Mouse (Mus musculus): Measurements from ENCODE around the gene Rnf130.
A peak's percentile ranks its signal among the peaks of the same experiment; 100 is the strongest.

Gene Rnf130

DNA sequence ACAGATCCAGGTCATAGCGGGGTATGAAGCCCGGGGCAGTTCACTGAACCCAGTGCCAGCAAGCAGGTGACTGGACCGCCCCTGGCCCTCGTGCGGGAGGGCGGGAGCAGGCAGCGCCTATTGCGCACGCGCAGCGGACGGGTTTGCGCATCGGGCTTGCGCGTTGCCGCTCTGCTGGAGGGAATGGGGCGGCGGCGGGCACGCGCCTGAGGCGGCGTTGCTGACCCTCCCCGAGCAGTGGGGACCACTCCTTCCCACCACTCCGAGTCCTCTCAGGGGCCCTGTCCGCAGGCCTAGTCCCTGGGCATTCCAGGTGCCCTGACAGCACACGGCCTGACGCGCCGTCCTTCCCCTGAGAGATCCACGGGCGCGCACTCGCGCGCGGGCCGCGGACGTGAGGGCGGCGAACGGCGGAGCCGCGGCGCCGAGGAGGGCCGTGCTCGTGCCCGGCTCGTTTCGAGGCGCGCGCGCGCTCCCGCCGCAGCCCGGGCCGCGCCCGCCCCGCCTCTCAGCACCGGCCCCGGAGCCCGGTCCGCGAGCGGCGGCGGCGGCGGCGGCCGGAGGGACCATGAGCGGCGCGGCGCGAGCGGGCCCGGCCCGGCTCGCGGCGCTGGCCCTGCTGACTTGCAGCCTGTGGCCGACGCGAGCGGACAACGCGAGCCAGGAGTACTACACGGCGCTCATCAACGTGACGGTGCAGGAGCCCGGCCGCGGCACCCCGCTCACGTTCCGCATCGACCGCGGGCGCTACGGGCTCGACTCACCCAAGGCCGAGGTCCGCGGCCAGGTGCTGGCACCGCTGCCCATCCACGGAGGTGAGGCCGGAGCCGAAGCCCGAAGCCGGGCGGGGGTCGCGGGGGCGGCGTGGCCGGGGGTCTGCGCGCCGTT, at the start of gene Rnf130:
Gene Rnf130 (plus strand): TSS at position 514 of the 888 bp plus-strand sequence.
- DNase-seq: peak; percentile 97

GRCm38 (mm10) chr11:49977963-49978568, 47.1 kb upstream of the Rnf130 start:
- DNase-seq: no peak

GRCm38 (mm10) chr11:49978935-49979334, 46.2 kb upstream of the Rnf130 start:
- DNase-seq: no peak

DNA sequence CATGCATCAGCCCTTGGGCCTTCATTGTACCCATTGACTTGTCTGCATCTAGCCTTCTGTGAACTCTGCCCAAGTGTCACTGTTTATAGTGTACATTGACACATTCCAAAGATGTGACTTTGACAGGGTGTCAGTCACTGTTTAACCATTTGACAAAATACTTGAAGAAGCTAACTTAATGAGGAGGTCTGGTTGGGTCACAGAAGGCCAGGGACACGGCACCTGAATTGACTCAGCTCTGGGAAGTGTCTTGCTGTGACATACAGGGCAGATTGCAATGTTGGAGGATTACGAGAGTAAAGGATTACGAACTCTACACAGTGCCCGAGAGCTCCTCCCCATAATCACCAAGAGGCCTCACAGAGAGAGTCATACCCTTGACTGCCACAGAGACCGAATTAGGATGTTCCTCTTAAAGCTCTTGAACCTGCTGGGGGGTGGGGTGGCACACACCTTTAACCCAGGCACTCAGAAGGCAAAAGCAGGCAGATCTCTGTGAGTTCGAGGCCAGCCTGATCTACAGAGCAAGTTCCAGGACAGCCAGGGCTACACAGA, 44.4 kb upstream of the Rnf130 start:
- DNase-seq: peak; percentile 55

- no peak for DNase-seq
Measured at GRCm38 (mm10) chr11:49981321-49981963, 43.7 kb upstream of the Rnf130 start.

GRCm38 (mm10) chr11:49982094-49982493, 43.1 kb upstream of the Rnf130 start:
- no peak for DNase-seq

DNA sequence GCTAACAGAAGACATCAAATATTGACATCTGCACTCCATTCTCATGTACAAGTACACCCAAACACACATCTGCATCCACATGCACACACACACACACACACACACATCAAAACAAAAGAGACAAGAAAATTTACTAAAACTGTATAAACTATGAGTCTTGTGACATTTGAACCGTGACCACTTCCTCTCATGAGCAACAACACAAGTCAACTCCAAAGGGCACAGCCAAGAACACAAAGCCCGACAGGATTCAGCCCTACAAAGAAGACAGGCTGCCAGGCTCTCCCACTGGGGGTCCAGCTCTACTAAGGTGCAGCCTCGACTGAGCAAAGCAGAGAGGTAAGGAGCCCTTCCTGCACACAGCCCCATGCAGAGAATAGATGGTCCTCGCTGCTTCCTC, 42.3 kb upstream of the Rnf130 start:
- DNase-seq: no peak

- no peak for DNase-seq
Measured at GRCm38 (mm10) chr11:49983875-49984552, 41.1 kb upstream of the Rnf130 start.

DNA sequence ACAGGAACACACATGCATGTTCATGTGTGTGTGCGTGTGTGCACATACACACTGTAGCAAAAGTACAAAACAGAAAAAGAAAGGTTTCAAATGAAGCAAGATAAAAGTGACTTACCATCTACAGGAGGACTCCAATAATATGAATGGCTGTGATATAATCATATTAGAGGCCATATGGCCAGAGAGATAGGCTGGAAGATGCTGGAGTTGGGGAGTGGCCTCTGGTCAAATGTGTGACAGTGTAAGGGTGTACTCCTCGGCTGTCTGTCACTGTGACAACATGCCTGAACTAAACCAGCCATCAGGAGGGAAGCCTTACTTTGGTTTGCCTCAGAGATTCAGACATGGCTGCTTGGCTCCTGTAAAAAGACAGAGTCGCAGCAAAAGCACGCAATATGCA, 40.1 kb upstream of the Rnf130 start:
- no peak for DNase-seq

- DNase-seq: peak; percentile 28
Measured at GRCm38 (mm10) chr11:49986277-49987036, 38.7 kb upstream of the Rnf130 start.

GRCm38 (mm10) chr11:49994536-49994935, 30.6 kb upstream of the Rnf130 start:
- DNase-seq: no peak

GRCm38 (mm10) chr11:49996398-49996797, 28.7 kb upstream of the Rnf130 start:
- DNase-seq: peak; percentile 21

DNA sequence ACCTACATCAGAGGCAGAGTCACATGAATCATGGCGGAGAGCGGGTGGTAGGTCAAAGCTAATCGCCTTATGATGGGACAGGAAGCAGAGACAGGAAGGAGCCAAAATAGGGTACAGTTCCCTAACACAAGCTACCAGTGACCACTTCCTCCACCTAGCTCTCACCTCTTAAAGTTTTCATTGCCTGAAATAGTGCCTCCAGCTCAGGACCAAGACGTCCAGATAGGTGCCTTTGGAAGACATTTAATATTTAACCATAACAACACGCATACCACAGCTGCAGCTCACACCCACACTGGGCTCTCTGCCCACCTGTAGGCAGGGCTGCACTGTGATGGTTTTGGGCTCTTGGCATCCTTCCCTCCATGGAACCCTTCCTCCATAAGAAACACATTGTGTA, 27.8 kb upstream of the Rnf130 start:
- DNase-seq: peak; percentile 84

- no peak for DNase-seq
Measured at GRCm38 (mm10) chr11:50002853-50003252, 22.3 kb upstream of the Rnf130 start.

DNA sequence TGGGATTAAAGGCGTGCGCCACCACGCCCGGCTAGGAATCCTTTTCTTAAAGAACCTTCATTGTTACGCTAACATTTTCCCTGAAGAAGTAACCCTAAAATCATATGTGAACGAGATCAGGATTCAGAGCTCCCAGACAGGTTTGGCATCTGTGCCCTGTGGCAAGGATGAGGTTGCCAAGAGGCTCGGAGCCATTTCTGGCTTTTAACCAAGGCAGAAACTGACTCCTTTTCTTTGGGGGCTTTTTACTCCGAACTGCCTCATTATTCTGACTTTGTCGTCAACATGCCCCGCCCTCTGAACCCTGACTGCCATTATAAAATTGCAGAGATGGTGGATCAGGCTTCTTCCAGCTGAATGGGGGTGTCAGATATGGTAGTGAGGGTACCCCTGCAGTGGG, 17.4 kb upstream of the Rnf130 start:
- no peak for DNase-seq

GRCm38 (mm10) chr11:50008231-50008630, 16.9 kb upstream of the Rnf130 start:
- no peak for DNase-seq

- DNase-seq: no peak
Measured at GRCm38 (mm10) chr11:50013016-50013415, 12.1 kb upstream of the Rnf130 start.

- DNase-seq: no peak
Measured at GRCm38 (mm10) chr11:50016503-50016902, 8.6 kb upstream of the Rnf130 start.

DNA sequence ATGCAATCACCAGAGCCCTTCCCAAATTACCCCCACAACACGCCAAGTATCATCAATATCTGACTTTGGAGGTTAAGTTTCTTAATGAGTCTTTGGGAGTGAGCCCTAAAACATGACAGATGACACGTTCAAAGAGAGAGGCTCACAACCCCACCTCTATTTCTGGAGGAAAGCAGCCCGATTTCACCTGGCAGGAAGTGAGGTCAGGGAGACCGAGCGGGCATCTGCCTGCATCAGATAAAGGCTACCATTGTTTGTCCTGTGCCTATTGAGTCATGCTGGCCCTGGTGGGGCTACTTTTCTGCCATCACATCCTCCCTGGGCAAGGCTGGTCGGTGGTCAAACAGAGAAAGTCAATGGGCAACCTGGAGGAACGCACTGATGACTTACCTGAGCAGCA, 7.6 kb upstream of the Rnf130 start:
- no peak for DNase-seq

DNA sequence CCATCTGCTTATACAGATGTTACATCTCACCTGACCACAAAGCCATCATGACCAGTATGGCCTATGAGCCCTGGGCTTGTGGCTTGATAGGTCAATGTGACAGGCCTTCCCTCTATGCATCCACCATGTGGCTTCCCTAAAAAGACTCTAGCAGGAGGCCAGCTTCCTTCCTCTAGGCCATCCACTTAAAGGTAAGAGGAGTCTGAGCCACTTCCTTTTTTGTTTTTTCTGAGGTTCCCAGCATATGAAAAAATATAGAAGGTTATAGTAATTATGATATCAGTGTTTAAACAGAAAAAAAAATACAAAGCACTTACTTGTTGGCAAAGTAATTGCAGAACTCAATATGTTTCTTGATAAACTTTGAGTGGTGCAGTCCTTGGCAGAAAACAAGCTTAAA, 6.3 kb upstream of the Rnf130 start:
- no peak for DNase-seq

GRCm38 (mm10) chr11:50022085-50022484, 3.1 kb upstream of the Rnf130 start:
- DNase-seq: peak; percentile 28

DNA sequence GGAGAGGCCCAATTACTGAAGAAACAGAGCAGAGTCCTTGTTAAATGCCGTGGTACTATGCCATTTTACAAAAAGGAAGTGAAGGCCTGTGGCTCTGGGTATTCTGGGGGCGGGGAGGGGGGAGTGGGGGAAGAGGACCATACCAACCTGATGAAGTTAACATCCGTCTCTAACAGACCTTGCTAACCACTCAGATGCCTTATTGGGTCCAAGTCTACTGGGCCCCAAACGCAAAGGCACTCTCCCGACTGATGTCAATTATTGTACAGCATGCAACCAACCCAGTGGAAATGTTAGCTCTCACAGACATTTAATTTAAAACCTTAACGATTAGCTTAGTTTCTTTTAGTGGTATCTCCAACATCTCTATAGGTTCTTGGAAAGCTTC, 707 bp upstream of the Rnf130 start:
- DNase-seq: no peak
